Mouse (Mus musculus) limb, embryonic 10.5 days (tissue): ENCODE measurements around the gene Igfbp4. TPM values are rescaled to one million over a fixed set of nuclear protein-coding genes. Genes with fewer than 3 reads are reported as not detected.

Experiments
- DNase-seq: peaks from one replicate; pipeline ENCODE4 v3.0.0-alpha.2; 2017; ENCODE audit warnings: low spot score
- H3K27ac ChIP-seq: fragments of 300-500 bp; sonication (generic); 2 replicates; pipeline ENCODE4 v1.5.1; 2016; ENCODE audit warnings: mild to moderate bottlenecking
- H3K27me3 ChIP-seq: fragments of 300-500 bp; sonication (generic); 2 replicates; pipeline ENCODE4 v1.6.1; 2016; ENCODE audit warnings: low read depth, mild to moderate bottlenecking; ENCODE audit not compliant: poor library complexity, severe bottlenecking
- H3K36me3 ChIP-seq: fragments of 300-500 bp; sonication (generic); 2 replicates; pipeline ENCODE4 v1.6.1; 2016; ENCODE audit warnings: mild to moderate bottlenecking, moderate library complexity
- H3K4me1 ChIP-seq: fragments of 300-500 bp; sonication (generic); 2 replicates; pipeline ENCODE4 v1.6.1; 2016
- H3K4me3 ChIP-seq: fragments of 300-500 bp; sonication (generic); 2 replicates; pipeline ENCODE4 v1.5.1; 2016; ENCODE audit warnings: mild to moderate bottlenecking, moderate library complexity
- H3K9me3 ChIP-seq: fragments of 300-500 bp; sonication (generic); replicated peaks from 2 replicates; pipeline ENCODE4 v1.6.1; 2016; ENCODE audit warnings: mild to moderate bottlenecking
- WGBS: fragments of 180-500 bp; shearing (Covaris S2); methylation state at CpG from one replicate; pipeline ENCODE4 v1.1.7; 2016; 5-methylcytosine and 5-hydroxymethylcytosine counted together
- polyA plus RNA-seq: library from polyadenylated mRNA; unstranded; fragments of >200 nt; fragmentation: Nextera tagmentation; extraction: Ambion mirVana; gene quantifications from 2 replicates; pipeline ENCODE4 v1.2.1, GENCODE M21; 2016

The Igfbp4 gene
- 899 and 1,008 TPM in 2 replicates for polyA plus RNA-seq

GRCm38 (mm10) chr11:99041051-99041729 is at the start of gene Igfbp4:
Gene Igfbp4, plus strand, starts transcription at chr11:99041244.
- Histone ChIP-seq H3K27ac (peak within 1 kb of the TSS; percentile 97), H3K4me3 (peak within 1 kb of the TSS; percentile 89), H3K9me3 (no peaks in the 10 kb centered on the region), H3K36me3 (peaks cover 36% of the 10 kb centered on the region), H3K27me3 (no peaks in the 10 kb centered on the region), H3K4me1 (peaks cover 71% of the 10 kb centered on the region)
- WGBS: under 1% methylated on average over 63 of the region's 63 CpGs
- DNase-seq: peak; percentile 90

GRCm38 (mm10) chr11:98995987-98996386 is 45.1 kb upstream of the Igfbp4 start:
- no peak overlapping the region for H3K4me3 ChIP-seq
- H3K36me3 ChIP-seq: peaks cover 100% of the 10 kb centered on the region
- 96% methylated on average over 7 of the region's 7 CpGs for WGBS
- no peak overlapping the region for H3K27ac ChIP-seq
- no peaks in the 10 kb centered on the region for H3K4me1 ChIP-seq
- H3K9me3 ChIP-seq: no peaks in the 10 kb centered on the region
- no peaks in the 10 kb centered on the region for H3K27me3 ChIP-seq
- DNase-seq: no peak

- 93% methylated on average over 4 of the region's 4 CpGs for WGBS
- no peak overlapping the region for H3K27ac ChIP-seq
- H3K27me3 ChIP-seq: no peaks in the 10 kb centered on the region
- no peaks in the 10 kb centered on the region for H3K9me3 ChIP-seq
- H3K36me3 ChIP-seq: peaks cover 100% of the 10 kb centered on the region
- no peak overlapping the region for H3K4me3 ChIP-seq
- no peaks in the 10 kb centered on the region for H3K4me1 ChIP-seq
- DNase-seq: no peak
These were observed 43.4 kb upstream of the Igfbp4 start for GRCm38 (mm10) chr11:98997659-98998058.

- Histone ChIP-seq H3K4me3 (no peak overlapping the region), H3K4me1 (no peaks in the 10 kb centered on the region), H3K9me3 (no peaks in the 10 kb centered on the region), H3K27me3 (no peaks in the 10 kb centered on the region), H3K36me3 (peaks cover 100% of the 10 kb centered on the region), H3K27ac (no peak overlapping the region)
- DNase-seq: no peak
These were observed 42.3 kb upstream of the Igfbp4 start for GRCm38 (mm10) chr11:98998776-98999175.

DNA sequence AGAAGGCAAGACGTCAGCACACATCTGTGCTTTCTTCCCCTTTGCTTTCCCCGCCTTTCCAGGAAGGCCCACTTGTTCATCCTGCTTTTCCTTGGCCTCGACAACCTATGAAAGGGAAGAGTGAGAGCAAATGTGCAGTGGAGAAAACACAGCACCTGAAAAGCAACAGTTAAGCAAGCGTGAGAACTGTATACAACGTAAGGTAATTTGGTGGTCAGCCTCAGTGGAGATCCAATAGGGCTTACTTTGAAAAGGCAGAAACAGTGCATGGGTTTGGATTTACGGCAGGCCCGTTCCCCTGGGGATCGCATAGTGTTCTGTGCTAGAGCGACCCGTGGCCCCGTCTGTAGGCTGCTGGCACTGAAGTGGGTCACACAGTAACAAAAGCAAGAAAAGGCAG is 41.8 kb upstream of the Igfbp4 start:
- Histone ChIP-seq H3K9me3 (no peaks in the 10 kb centered on the region), H3K27ac (no peak overlapping the region), H3K36me3 (peaks cover 100% of the 10 kb centered on the region), H3K27me3 (no peaks in the 10 kb centered on the region), H3K4me3 (no peak overlapping the region), H3K4me1 (no peaks in the 10 kb centered on the region)
- WGBS: 94% methylated on average over 11 of the region's 11 CpGs
- no peak for DNase-seq

DNA sequence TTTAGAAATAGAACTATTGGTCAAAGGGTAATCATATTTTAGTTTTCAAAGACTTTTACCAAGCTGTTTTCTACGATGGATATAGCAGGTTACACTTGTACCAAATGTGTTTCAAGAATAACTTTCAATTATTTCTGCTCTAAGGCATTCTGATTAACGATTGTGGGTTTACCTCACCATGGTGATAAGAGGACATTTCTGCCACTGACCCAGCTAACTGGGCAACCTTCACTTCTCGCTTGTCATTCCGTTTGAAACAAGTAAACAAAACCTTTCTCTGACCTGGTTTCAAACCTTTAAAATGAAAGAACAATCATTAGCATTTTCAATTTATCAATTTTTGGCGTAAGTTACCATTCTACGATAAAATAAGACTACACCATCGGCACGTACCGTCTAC is 34.3 kb upstream of the Igfbp4 start:
- Histone ChIP-seq H3K9me3 (no peaks in the 10 kb centered on the region), H3K27me3 (no peaks in the 10 kb centered on the region), H3K4me1 (no peaks in the 10 kb centered on the region), H3K27ac (no peak overlapping the region), H3K4me3 (no peak overlapping the region), H3K36me3 (peaks cover 99% of the 10 kb centered on the region)
- DNase-seq: no peak
- WGBS: 97% methylated on average over 9 of the region's 9 CpGs

- H3K9me3 ChIP-seq: no peaks in the 10 kb centered on the region
- H3K27me3 ChIP-seq: no peaks in the 10 kb centered on the region
- no peak overlapping the region for H3K4me3 ChIP-seq
- H3K27ac ChIP-seq: no peak overlapping the region
- no peaks in the 10 kb centered on the region for H3K4me1 ChIP-seq
- peaks cover 99% of the 10 kb centered on the region for H3K36me3 ChIP-seq
- WGBS: 90% methylated on average over 4 of the region's 4 CpGs
- DNase-seq: no peak
These were observed 30.9 kb upstream of the Igfbp4 start for GRCm38 (mm10) chr11:99010124-99010523.

GRCm38 (mm10) chr11:99010706-99011105 is 30.3 kb upstream of the Igfbp4 start:
- Histone ChIP-seq H3K27ac (no peak overlapping the region), H3K4me1 (no peaks in the 10 kb centered on the region), H3K27me3 (no peaks in the 10 kb centered on the region), H3K4me3 (no peak overlapping the region), H3K36me3 (peaks cover 99% of the 10 kb centered on the region), H3K9me3 (no peaks in the 10 kb centered on the region)
- WGBS: 96% methylated on average over 5 of the region's 5 CpGs
- no peak for DNase-seq

- WGBS: 90% methylated on average over 1 of the region's 1 CpGs
- Histone ChIP-seq H3K27ac (no peak overlapping the region), H3K4me1 (no peaks in the 10 kb centered on the region), H3K4me3 (no peak overlapping the region), H3K27me3 (no peaks in the 10 kb centered on the region), H3K36me3 (peaks cover 99% of the 10 kb centered on the region), H3K9me3 (no peaks in the 10 kb centered on the region)
- DNase-seq: no peak
These were observed 27.2 kb upstream of the Igfbp4 start for GRCm38 (mm10) chr11:99013856-99014255.

GRCm38 (mm10) chr11:99019844-99020243 is 21.2 kb upstream of the Igfbp4 start:
- Histone ChIP-seq H3K27ac (no peak overlapping the region), H3K4me1 (peaks cover 14% of the 10 kb centered on the region), H3K4me3 (no peak overlapping the region), H3K36me3 (peaks cover 78% of the 10 kb centered on the region), H3K27me3 (no peaks in the 10 kb centered on the region), H3K9me3 (no peaks in the 10 kb centered on the region)
- WGBS: 96% methylated on average over 6 of the region's 6 CpGs
- DNase-seq: no peak

- Histone ChIP-seq H3K27me3 (no peaks in the 10 kb centered on the region), H3K4me3 (peak overlapping the region; percentile 81), H3K9me3 (no peaks in the 10 kb centered on the region), H3K36me3 (peaks cover 52% of the 10 kb centered on the region), H3K4me1 (peaks cover 15% of the 10 kb centered on the region), H3K27ac (no peak overlapping the region)
- no peak for DNase-seq
- 87% methylated on average over 5 of the region's 5 CpGs for WGBS
These were observed 18.6 kb upstream of the Igfbp4 start for GRCm38 (mm10) chr11:99022384-99022933.

- Histone ChIP-seq H3K4me1 (peaks cover 15% of the 10 kb centered on the region), H3K36me3 (peaks cover 46% of the 10 kb centered on the region), H3K27me3 (no peaks in the 10 kb centered on the region), H3K27ac (peak overlapping the region; percentile 95), H3K4me3 (peak overlapping the region; percentile 81), H3K9me3 (no peaks in the 10 kb centered on the region)
- DNase-seq: no peak
- 13% methylated on average over 4 of the region's 4 CpGs for WGBS
These were observed 17.9 kb upstream of the Igfbp4 start for GRCm38 (mm10) chr11:99023094-99023493.

DNA sequence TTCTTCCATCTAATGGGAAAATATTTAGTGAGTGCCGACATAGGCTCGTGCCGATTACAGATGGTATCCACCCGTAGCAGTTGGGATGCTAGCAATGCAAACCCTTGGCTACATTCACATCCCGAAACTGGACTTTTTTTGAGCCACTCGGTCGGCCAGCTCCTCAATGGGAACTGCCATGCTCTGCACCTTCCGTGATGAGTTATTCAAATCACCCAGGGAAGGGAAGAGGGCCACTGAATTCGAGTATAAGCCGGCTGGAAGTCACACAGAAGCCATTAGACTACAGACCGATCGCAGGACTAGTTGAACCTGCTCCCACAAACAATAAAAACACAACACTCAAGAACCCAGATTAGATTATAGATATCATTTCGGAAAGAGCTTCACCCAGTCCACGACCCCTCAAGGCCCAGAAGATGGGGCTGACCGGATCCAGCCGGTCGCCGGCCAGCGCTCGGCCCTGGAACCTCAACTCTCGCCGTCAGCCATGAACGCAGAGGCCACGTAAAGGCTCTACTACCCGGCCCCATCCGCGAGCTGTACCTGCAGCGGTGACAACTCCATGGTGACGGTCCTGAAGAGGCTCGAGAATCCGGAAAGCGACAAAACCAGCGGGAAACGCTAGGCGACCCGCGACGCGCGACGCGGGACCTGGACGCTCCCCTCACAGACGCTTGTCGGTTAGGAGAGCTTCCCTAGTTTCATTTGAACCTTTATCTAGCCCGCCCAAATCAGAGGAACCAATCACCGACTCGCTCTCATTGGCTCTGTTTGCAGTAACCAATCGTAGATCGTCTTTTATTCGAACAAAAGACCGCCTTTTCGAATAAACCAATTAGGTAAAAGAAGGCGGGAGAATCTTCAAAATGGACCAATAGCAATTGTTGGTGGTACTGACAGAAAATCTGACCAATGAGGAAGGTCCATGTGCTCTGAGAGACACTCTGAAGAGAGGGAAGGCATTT is 17.3 kb upstream of the Igfbp4 start, which contains the start of gene Top2a:
TSS of gene Top2a (minus strand) at position 690 of the 968 bp plus-strand sequence.
- Histone ChIP-seq H3K4me1 (peaks cover 15% of the 10 kb centered on the region), H3K27me3 (no peaks in the 10 kb centered on the region), H3K27ac (peak within 1 kb of the TSS; percentile 95), H3K9me3 (no peaks in the 10 kb centered on the region), H3K4me3 (peak within 1 kb of the TSS; percentile 81), H3K36me3 (peaks cover 39% of the 10 kb centered on the region)
- DNase-seq: peak; percentile 93
- WGBS: under 1% methylated on average over 54 of the region's 54 CpGs
